Mouse (Mus musculus) left cerebral cortex, postnatal 25 days (tissue): Measurements from ENCODE around the gene G6pc3. TPM values are rescaled to one million over a fixed set of nuclear protein-coding genes. Genes with fewer than 3 reads are reported as not detected.

Experiments
- DNase-seq, 2 experiments: peaks; one replicate each; pipeline ENCODE4 v3.0.0; 2022; ENCODE audit warnings: low spot score in 2 of 2, mixed read lengths in 1 of 2
- intact Hi-C: fragments of 180-260 bp; cut with DNase I; formaldehyde crosslinking; loops from one replicate; pipeline ENCODE4 v1.15.1; 2025
- total RNA-seq, 2 experiments: library from RNA; stranded (reverse); gene quantifications; 2 replicates each; pipeline ENCODE4 v1.2.3; 2021

G6pc3 gene
- total RNA-seq, 2 experiments from 2014 or later, result 55.7 to 61.8 TPM

DNA sequence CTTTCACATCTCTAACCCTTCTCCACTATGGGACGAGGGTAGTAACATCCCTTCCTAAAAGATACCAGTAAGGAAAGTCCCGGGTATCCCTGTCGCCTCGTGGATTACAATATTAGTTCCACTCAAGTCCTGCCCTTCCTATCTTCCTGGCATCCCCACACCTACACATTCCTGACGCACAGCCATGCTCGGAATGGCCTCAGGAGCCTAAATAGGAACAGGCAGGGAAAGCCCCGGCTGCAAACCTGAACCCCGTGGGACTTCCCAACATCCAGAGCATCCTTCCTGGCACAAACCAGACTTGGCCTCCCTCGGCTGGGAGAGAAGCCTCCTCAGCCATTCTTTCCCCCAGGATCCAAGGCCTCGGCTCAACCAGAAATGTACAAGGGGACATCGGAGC is 26.1 kb downstream of the G6pc3 start:
- intact Hi-C loops, result no loop called here

DNA sequence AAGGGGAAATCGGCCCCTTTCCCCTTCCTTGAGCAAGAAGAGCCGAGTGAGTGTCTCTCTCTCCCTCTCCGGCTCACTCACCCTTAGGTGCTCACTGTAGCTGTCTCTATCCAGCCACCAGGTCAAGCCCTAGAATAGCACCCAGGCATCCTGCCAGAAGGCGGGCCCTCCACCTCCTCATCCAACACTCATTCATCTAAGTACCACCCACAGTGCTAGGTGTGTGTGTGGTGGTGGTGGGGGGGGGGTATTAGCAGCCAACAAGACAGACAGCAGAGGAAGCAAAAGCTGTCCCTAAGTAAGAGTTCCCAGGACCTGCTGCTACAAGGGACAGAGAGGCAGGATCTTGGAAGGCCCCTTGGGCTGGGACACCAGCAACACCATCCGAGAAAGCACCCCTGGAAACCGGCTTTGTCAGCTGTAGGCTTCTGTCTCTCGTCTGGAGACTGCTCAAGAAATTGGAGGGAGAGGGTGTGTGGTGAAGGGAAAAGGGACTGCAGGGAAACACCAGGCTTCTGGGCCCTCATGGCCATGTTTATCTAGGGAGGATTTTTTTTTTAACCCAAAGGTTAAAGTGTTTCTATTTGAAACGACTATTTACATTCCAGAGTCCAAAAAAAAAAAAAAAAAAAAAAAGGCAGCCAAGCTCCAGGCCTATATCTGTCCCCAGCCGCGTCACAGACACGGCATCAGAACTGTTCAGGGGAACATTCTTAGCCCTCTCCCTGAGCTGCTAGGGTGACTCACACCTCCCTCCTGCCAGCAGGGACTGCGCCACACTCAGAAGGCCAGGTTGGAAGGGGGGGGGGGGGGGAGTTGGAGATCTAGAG is 26.9 kb downstream of the G6pc3 start:
- intact Hi-C loops, result no loop called here
- peak in 1 of 2 experiments; percentile 86 for DNase-seq

More for the DNA sequence above, 26.1 kb downstream of the G6pc3 start:
- DNase-seq, result no peak

DNA sequence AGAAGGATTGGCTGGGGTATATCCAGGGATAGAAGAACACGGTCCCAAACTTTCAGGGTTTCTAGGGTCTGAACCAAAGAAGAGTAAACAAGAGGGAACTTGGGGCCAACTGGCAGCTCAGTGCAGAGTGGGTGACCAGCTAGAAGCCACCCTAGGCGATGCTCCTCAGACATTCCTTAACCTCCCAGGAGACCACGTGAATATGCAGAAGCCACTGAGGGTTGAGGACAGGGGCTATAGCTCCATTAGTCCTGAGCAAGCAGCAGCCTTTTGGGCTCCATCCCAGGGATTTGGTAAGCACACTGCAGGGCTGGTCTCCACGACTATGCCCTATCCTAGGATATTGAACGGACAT is 27.4 kb downstream of the G6pc3 start:
- intact Hi-C loops, result loop anchor here (1.0 kb wide), 1 partner anchor 28 kb away; the partner anchor contains the start of gene G6pc3
- no peak for DNase-seq

DNA sequence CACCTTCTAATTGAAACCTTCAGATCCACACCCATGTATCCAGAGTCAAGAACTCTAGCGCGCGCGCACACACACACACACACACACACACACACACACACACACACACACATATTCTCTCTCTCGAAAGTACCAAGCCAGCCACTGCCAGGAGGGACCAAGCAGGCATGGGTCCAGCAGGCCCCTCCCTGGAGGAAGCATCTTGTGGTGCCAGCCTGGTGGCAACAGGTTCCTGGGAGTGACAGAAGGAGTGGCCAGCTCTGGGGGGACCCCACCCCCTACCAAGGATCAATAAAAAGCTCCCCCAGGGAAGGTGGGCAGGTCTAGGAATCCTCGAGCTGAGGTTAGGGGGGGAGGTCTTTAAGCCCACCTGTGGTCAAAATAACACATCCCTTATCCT is 28.0 kb downstream of the G6pc3 start:
- no peak for DNase-seq
- intact Hi-C loops, result loop anchor here (1.0 kb wide), 1 partner anchor 28 kb away; the partner anchor contains the start of gene G6pc3

DNA sequence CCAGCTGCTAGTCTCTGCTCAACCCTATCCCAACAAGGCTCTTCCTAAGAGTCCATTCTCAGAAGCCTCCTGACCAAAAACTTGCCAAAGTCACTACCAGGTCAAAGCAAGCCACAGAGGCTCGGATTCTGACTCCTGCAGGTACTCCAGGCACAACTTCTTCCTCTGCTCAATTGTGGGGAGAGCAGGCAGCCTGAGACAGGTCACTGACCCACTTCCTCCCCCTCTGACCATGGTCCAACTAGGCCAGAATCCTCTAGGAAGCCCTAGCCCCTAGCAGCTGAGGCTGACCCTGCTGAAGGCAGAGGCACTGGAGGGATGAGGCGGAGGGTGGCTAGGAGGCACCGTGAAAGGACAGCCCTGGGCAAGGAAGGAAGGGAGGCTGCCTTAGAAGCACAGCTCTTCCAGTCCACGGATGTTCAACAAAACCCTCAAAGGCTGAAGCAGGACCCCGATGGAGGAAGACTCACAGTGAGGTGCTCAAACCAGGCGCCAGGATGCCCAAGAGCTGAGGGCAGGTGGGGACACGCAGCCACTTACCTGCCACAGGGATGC is 28.5 kb downstream of the G6pc3 start:
- DNase-seq, result no peak

DNA sequence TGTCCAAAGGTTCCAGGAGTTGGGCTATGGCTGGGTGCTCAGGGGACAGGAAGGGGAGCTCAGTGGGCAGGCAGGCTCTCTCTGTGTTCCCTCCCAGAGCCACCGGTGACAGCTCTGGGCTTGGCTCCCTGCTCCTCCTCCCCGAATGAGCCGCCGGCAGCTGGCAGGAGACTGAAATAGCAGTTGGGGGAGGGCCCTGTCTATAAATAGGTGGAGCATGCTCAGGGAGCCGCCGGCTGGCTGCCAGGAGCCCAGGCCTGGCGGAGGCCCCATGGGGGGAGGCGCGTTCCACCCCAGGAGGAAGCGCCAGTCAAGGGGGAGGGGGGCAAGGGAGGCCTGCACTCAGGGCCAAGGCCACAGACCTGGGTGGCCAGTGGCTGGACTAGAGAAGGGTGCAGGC is 29.4 kb downstream of the G6pc3 start:
- DNase-seq, result peak; percentile 94 to 98
- intact Hi-C loops, result loop anchor here (1.0 to 2.0 kb wide), 3 partner anchors 12 to 26 kb away; partner anchors contain the start of gene Hdac5

More for the DNA sequence above, 28.5 kb downstream of the G6pc3 start:
- intact Hi-C loops, result loop anchor here (1.0 to 2.0 kb wide), 4 partner anchors 12 to 29 kb away; partner anchors contain the start of genes G6pc3 and Hdac5

DNA sequence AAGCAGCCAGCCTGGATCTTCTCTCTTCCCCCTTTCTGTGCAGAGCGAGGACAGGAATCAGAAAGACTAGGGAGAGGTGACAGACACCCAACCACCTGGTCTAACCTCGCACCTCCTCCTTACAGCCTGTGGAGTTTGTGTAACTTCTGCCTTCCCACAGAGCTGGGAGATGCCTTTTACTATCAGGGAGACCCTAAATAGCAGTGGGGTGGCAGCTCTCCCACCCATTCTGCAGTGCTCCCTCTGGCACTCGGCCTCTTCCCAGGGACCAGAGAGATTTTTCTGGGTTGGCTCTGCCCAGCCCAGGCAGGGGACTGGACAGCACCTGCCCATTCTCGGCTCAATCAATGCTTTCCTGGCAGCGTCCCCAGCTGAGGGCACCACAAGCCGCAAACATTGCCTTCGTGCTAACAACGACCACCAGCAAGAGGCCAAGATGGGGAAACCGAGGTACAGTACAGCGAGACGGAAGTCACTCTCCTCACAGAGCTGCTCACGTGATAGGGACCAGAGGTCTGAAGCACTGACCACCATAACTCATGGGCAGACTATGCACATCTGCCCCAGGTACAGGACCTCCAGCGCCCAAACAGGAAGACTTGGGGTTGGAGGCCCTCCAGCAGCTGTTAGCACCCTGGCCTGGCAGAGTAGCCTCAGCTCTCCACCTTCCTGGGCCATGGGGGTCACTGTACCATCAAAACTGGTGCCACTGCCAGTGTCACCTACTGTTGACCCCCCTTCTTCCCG is 30.0 kb downstream of the G6pc3 start:
- peak in 1 of 2 experiments; percentile 83 for DNase-seq
- intact Hi-C loops, result loop anchor here (2.0 kb wide), 2 partner anchors 19 to 25 kb away; no protein-coding TSS in a partner anchor

DNA sequence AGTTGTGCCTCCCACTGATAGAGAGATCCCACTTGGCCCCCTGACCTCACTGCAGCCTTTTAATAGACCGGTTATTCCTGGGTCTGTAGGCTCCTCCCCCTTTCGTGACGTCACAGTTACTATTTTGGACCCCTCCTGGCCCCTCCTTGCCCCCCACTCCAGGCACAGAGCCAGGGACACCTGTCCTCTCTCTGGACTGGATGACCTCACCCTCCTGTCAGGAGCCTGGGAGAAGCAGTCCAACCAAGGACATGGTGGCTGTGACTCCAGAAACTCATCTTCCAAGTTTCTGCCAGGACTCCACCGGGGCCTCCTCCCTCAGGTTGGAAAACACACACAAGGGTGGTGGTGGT is 30.6 kb downstream of the G6pc3 start:
- intact Hi-C loops, result loop anchor here (2.0 kb wide), 2 partner anchors 19 to 25 kb away; no protein-coding TSS in a partner anchor
- DNase-seq, result no peak

DNA sequence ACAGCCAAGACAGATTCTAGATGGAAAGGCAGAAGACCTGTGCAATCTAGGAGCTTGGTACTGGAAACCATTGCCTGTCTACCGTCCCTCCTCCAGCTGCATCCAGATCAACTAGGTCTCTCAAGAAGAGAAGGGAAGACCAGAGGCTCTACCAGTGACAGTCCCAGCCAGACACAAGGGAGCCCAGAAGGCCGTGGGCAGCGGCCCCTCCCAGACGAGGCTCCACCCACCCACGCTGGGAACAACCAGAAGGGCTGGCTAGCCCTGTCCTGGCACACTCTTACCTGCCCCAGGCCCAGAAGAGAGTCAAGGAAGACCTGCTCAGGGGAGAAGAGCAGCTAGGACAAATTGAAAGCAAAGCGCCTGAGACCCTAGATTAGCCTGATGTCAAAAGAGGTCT is 31.0 kb downstream of the G6pc3 start:
- intact Hi-C loops, result no loop called here
- peak in 1 of 2 experiments; percentile 45 for DNase-seq

DNA sequence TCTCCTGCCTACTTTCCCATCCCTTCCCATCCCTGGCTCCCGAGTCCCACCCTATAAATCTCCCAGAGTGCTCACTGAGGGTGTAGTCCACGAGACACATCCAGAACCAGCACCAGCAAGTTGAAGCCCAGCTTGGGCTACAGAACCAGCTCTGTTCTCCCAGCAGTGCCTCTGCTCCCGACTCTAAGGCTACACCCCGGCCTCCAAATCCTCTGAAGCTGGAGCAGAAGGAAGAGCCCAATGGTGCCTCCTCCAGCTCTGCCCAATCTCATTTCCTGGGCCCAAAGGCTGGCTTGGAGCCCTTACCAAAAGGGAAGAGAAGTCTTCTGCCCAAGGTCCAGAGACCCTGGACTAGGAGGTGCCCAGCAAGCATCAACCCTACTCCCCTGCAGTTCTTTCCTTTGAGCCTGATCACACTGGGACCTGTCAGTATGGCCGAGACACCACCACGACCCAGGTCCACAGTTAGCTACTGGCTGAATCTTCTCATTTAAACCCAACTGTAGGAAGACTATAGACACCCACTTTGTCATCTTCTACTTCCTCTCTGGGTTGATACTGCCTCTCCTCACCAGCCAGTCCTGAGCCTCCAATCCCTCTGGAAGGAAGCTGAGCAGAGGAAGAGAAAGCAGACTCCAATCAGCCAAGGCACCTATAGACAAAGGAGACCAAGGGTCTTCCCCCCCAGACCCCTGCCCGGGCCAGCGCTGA is 32.0 kb downstream of the G6pc3 start:
- intact Hi-C loops, result no loop called here
- no peak for DNase-seq

DNA sequence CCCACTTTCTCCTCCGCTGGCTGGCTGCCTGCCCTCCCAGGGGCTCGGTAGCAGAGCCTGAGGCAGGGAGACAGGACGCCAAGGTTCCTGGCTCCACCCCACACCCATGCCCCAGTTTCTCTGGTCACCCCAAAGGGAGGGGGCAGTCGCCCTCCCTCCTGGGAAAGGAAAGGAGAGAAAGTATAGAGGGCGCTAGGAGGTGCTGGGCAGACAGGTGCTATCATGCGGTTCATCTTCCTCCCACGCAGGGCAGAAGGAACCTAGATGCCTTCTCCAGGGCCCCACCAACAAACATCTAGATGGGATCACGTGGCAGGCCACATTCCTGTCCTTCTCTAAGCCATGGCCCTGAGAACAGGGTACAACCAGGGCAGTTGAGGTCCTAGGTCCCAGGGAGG is 32.5 kb downstream of the G6pc3 start:
- DNase-seq, result no peak
- intact Hi-C loops, result no loop called here

DNA sequence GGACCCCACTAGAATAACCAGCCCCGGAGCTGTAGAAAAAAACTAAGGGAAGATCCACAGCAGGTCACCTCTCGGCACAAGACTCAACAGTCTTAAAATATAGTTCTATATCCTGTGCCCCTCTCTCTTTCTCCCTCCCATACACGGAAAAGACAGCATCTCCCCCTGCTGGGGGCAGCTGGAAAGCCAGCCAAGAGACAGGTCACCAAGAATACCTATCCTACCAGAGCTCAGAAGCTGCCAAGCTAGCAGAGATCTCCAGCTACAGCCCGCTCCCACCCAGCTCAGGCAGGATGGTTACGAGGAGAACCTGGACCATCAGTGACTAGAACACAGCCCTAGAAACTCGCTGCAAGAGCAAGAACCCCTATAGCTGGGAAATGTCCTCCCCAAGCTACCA is 33.7 kb downstream of the G6pc3 start:
- intact Hi-C loops, result no loop called here
- DNase-seq, result no peak

DNA sequence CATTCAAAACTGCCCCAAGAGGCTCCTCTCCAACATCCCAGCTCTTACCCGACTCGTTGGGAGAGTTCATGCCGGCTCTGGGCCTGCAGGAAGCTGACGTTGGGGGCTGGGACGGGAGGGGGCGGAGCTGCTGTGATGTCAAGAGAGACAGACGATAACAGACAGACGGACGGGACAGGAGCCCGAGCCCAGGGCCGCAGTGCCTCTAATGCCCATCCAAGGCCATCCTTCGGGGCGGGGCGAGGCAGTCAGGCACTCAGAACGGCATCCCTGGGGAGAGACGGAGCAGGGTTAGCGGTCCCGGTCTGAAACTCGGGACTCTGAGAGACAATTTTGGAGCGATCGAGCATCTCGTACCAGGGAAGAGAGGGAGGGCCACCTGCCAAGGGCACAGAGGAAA is 35.3 kb downstream of the G6pc3 start:
- intact Hi-C loops, result no loop called here
- no peak for DNase-seq

DNA sequence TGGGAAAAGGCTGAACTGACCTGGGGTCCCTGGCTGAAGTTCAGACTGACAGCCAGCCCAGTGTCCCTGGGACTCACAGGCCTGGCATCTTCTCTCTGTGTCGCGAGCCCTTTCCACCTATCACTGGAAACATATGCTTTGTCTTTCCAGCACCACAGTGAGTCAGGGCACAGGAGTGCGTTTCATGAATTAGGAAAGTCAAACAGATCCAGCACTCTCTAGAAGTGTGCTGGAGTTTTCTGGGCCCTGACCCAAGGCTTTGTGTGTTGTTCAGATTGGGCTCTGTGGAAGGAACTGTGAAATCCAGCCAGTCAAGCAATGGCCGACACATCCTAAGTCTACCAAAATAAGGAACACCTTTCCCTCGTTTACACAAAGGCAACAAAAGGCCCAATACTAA is 35.8 kb downstream of the G6pc3 start:
- intact Hi-C loops, result no loop called here
- no peak for DNase-seq

DNA sequence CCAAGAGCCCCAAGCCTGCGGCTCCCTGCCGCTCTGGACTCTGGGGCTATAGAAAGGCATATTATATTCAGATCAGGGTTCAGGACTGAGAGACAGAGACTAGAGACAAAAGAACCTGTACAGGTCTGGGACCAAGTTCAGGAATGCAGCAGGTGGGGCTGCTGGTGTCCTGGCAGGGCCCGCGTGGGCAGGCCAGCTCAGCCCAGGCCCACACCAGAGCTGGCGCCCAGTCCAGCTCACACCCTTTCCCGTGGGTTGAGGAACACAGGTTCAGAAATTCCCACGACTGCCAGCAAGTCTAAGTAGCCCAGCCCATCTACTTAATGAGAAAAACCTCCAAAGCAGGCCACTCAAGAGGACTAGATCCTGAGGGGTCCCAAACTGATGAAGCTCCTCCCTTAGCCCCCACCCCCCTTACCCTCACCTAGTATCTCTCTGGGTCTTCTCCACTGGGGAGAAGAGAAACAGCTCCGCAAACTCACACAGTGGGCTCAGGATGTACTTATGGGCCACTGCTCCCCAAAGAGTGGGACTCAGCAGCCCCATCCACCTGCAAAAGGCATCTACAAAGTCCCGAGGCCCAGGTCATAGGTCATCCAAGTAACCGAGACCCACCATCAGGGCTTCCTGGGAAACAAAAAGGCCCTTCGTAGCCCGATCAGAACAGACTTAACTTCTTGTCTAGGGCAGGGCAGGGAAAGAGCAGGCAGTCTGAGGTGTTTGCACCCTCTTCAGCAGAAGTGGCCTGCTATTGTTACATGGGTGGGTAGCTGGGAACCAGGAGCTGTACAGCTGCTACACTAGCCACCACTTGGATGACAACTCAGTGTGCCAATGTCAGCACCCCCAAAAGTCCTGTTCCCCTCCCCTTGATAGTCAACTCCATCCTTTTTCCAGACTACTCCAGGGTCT is 36.9 kb downstream of the G6pc3 start:
- intact Hi-C loops, result no loop called here

DNA sequence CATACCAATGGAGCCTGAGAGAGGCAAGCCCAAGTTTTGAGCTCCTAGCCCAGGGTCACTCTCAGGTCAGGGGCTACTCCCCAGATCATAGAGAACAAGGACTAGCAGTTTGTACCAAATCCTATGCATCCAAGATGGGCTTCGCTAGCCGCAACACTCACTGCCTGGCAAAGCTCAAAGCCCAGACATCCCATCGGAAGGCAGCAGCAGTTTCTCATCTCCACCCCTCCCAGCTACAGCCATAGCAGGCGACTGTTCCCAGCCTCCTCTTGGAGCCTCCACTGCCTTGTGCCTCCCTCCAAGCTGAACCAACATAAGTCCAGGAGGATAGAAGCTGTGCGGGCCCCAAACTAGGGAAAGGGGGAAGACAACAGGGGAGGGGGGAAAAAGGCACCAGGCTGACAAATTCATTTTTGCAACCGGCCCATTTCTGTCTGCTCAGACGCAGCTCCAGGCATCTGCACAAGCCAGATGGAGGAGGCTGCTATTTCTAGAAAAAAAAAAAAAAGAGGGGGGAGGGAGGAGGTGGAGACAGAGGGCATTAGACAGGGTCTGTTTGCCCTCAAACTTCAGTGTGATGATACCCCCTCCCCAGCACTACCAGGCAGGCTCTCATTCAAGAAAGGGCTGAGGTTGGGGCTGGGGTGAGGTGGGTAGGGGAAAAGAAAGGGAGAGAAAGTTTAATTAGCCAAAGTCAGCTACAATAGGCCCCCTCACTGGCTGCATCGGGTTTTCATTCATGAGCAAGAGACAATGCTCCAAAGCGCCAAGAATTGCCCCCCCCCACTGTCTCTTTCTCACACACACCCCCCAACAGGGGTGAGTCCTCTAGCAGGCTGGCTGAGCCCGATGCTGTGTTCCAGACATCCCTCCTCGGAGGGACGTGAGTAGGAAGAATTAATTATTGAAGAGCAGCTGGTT is 38.1 kb downstream of the G6pc3 start:
- intact Hi-C loops, result loop anchor here (1.0 to 2.0 kb wide), 2 partner anchors 26 to 39 kb away; partner anchors contain the start of gene G6pc3
- DNase-seq, result peak in 1 of 2 experiments; percentile 60

More for the DNA sequence above, 36.9 kb downstream of the G6pc3 start:
- DNase-seq, result no peak

DNA sequence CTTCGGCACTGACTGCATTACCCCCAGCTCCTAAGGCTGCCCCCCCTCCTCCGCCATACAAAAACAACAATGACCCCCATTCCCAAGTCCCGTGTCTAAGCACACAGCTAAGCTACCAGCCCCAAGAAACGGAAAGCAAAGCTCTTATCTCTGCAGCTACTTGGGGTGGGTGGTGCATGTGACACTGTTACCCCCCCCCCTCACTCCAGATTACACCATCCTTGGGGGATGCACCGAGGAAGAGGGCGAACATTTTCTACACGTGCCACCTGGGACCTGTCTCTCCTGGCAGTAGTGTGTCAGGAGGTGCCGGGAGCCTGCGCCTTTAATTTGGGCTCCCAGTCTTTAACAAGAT is 38.7 kb downstream of the G6pc3 start:
- intact Hi-C loops, result loop anchor here (2.0 kb wide), 1 partner anchor 39 kb away; the partner anchor contains the start of gene G6pc3

More for the DNA sequence above, 38.7 kb downstream of the G6pc3 start:
- DNase-seq, result no peak
